Mouse (Mus musculus) embryonic fibroblast, embryonic 13.5 days (primary cell): ENCODE measurements around the gene Exosc8.

Experiments used
- CTCF ChIP-seq: IDR thresholded peaks from 2 replicates; pipeline ENCODE4 v1.5.1; 2011; ENCODE audit warnings: mild to moderate bottlenecking, control low read depth, low read length, moderate library complexity, borderline replicate concordance; ENCODE audit not compliant: insufficient read depth
- POLR2A ChIP-seq: IDR thresholded peaks from 2 replicates; pipeline ENCODE4 v1.6.1; 2011; ENCODE audit warnings: low read depth, mild to moderate bottlenecking, control low read depth, low read length, moderate library complexity

DNA sequence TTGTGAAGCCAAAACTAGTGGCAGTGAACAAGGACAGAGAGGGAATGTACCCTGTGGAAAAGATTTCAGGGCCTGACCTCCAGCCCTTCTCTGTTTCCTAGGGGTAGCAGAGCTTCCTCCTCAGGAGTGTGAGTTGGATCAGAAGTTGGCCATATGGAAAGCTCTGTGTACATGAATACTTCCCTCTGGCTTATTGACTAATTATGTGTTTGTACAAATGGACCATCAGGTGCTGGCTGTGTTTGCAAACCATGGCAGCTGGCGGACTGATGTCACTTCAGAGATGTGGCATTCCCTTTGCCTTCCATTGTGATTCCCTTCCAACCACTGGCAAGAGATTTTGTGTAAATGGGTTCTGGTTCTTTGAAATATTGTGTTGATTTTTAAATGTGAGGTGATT is 26.1 kb upstream of the Exosc8 start:
- TF ChIP-seq CTCF (no peak), POLR2A (no peak)
